Mouse (Mus musculus) lung, postnatal 10 days (tissue): Measurements from ENCODE around the gene Arhgap42.

Source experiments
- DNase-seq: peaks from one replicate; pipeline ENCODE4 v3.0.0; 2021

Arhgap42 gene

GRCm38 (mm10) chr9:9238438-9239391 lies at the start of gene Arhgap42:
TSS of gene Arhgap42 (minus strand) at chr9:9239101.
- DNase-seq: peak; percentile 81

GRCm38 (mm10) chr9:9288140-9288539 lies 49.2 kb upstream of the Arhgap42 start:
- DNase-seq: no peak

GRCm38 (mm10) chr9:9269305-9269704 lies 30.4 kb upstream of the Arhgap42 start:
- DNase-seq: no peak

- no peak for DNase-seq
These were observed 29.0 kb upstream of the Arhgap42 start for GRCm38 (mm10) chr9:9267606-9268601.

- DNase-seq: no peak
These were observed 24.6 kb upstream of the Arhgap42 start for GRCm38 (mm10) chr9:9263543-9263942.

- no peak for DNase-seq
These were observed 23.6 kb upstream of the Arhgap42 start for GRCm38 (mm10) chr9:9262479-9262878.

- DNase-seq: no peak
These were observed 15.9 kb upstream of the Arhgap42 start for GRCm38 (mm10) chr9:9254764-9255163.

- no peak for DNase-seq
These were observed 9.6 kb upstream of the Arhgap42 start for GRCm38 (mm10) chr9:9248529-9248928.

- DNase-seq: no peak
These were observed 7.1 kb upstream of the Arhgap42 start for GRCm38 (mm10) chr9:9245994-9246393.

- no peak for DNase-seq
These were observed 4.9 kb upstream of the Arhgap42 start for GRCm38 (mm10) chr9:9243834-9244233.

- no peak for DNase-seq
These were observed 2.4 kb upstream of the Arhgap42 start for GRCm38 (mm10) chr9:9241202-9241795.

GRCm38 (mm10) chr9:9237511-9237910 lies 1.4 kb downstream of the Arhgap42 start:
- DNase-seq: no peak

GRCm38 (mm10) chr9:9229662-9230061 lies 9.2 kb downstream of the Arhgap42 start:
- DNase-seq: no peak

- DNase-seq: no peak
These were observed 14.1 kb downstream of the Arhgap42 start for GRCm38 (mm10) chr9:9224837-9225236.

GRCm38 (mm10) chr9:9223384-9223783 lies 15.5 kb downstream of the Arhgap42 start:
- no peak for DNase-seq

GRCm38 (mm10) chr9:9221950-9222486 lies 16.9 kb downstream of the Arhgap42 start:
- DNase-seq: no peak

- no peak for DNase-seq
These were observed 17.7 kb downstream of the Arhgap42 start for GRCm38 (mm10) chr9:9221185-9221584.

GRCm38 (mm10) chr9:9218301-9218700 lies 20.6 kb downstream of the Arhgap42 start:
- no peak for DNase-seq

- DNase-seq: no peak
These were observed 24.1 kb downstream of the Arhgap42 start for GRCm38 (mm10) chr9:9214849-9215248.

- no peak for DNase-seq
These were observed 24.6 kb downstream of the Arhgap42 start for GRCm38 (mm10) chr9:9214296-9214695.

- DNase-seq: no peak
These were observed 27.4 kb downstream of the Arhgap42 start for GRCm38 (mm10) chr9:9211411-9212087.

- DNase-seq: no peak
These were observed 28.4 kb downstream of the Arhgap42 start for GRCm38 (mm10) chr9:9210464-9210863.
